Mouse (Mus musculus): ENCODE data around the gene Anxa5. TPM values are rescaled to one million over a fixed set of nuclear protein-coding genes. Genes with fewer than 3 reads are reported as not detected.
A peak's percentile ranks its signal among the peaks of the same experiment; 100 is the strongest.

Gene Anxa5
- polyA plus RNA-seq, 1 experiment from 2014 or later = 70.3 TPM

- Histone ChIP-seq H3K4me2 (no peak overlapping the region), H3K27me3 (peaks cover 4% of the 10 kb centered on the region; the same call in 1 of the 2 replicates), H3K27ac (replicated peaks) (no peak overlapping the region), H3K36me3 (no peaks in the 10 kb centered on the region), H3K9me3 (no peaks in the 10 kb centered on the region), H3K4me1 (replicated peaks) (no peaks in the 10 kb centered on the region; the same call in 1 of the 2 replicates), H3K9ac (no peak overlapping the region), H3K4me3 (no peak overlapping the region)
- ATAC-seq (ENCODE audit: low FRiP score, low read depth) = no peak
- 79% methylated on average over 6 of the region's 6 CpGs for WGBS
Observed at GRCm38 (mm10) chr3:36498224-36498623, 22.5 kb upstream of the Anxa5 start.

DNA sequence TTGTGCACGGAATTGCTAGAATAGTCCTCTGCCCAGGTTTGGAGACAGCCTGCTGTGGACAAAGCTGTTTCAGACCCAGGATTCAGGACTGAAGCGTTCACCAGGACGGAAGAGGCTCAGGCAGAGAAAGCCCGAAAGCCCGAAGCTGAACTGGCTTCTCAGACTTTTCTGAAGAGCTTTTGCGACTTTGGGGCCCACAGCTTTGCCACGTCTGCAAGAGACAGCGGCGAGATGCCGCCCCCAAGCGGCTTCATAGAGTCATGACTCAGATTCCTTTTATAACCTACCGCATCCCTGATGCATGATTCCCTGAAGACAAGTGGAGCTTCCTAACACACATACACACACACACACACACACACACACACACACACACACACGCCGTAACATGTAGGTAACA is 21.1 kb upstream of the Anxa5 start:
- ATAC-seq (ENCODE audit: low FRiP score, low read depth) = no peak
- peaks cover 4% of the 10 kb centered on the region; the same call in 1 of the 2 replicates for H3K27me3 ChIP-seq
- H3K4me3 ChIP-seq = no peak overlapping the region
- no peak overlapping the region for H3K27ac ChIP-seq (replicated peaks)
- H3K9me3 ChIP-seq = no peaks in the 10 kb centered on the region
- 22% methylated on average over 14 of the region's 14 CpGs for WGBS
- H3K4me1 ChIP-seq (replicated peaks) = no peaks in the 10 kb centered on the region; the same call in 1 of the 2 replicates
- no peak overlapping the region for H3K9ac ChIP-seq
- H3K36me3 ChIP-seq = no peaks in the 10 kb centered on the region
- H3K4me2 ChIP-seq = no peak overlapping the region

DNA sequence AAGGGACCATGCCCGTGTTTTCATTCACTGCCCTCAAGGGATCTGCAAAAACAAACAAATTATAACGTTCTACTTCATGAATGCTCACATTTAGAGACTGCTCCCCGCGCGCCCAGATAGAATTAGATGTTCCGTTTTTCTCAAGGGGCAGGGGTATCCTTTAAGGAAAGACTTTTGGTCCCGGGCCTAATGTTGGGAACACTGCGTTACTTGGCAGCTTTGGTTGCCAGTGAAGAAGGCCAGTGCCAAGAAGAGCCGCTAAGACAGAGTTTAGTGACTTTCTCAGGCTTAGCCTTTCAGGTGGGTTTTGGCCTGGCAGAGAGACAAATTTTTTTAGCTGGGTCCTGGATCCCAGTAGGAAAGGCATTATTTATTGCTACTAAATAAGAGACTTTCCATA is 20.6 kb upstream of the Anxa5 start:
- 84% methylated on average over 9 of the region's 9 CpGs for WGBS
- H3K9ac ChIP-seq = no peak overlapping the region
- H3K27me3 ChIP-seq = peaks cover 4% of the 10 kb centered on the region; the same call in 1 of the 2 replicates
- H3K4me3 ChIP-seq = no peak overlapping the region
- no peak for ATAC-seq (ENCODE audit: low FRiP score, low read depth)
- no peaks in the 10 kb centered on the region; the same call in 1 of the 2 replicates for H3K4me1 ChIP-seq (replicated peaks)
- no peaks in the 10 kb centered on the region for H3K36me3 ChIP-seq
- no peaks in the 10 kb centered on the region for H3K9me3 ChIP-seq
- H3K27ac ChIP-seq (replicated peaks) = no peak overlapping the region
- H3K4me2 ChIP-seq = no peak overlapping the region

DNA sequence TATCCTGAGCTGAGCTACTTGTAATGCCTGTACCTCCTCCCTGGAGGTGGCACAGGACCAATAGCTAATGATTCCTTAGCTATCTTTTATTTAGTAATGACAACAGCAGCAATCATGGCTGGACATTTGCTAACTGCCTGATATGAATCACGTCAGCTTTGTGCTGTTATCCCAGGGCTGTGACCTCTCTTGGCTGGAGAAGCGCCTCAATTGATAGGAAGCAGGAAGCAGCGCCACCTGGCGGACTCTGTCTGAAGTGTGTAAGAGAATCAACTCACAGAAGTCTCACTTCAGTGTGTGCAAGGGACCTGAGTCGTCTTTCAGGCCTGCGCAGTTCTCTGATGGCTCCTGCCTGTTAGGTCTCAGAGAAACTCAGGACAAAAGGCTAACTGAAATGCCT is 19.7 kb upstream of the Anxa5 start:
- no peak overlapping the region for H3K27ac ChIP-seq (replicated peaks)
- WGBS = 8% methylated on average over 6 of the region's 6 CpGs
- no peak overlapping the region for H3K4me2 ChIP-seq
- no peak overlapping the region for H3K4me3 ChIP-seq
- H3K36me3 ChIP-seq = no peaks in the 10 kb centered on the region
- ATAC-seq (ENCODE audit: low FRiP score, low read depth) = peak; percentile 63
- H3K9me3 ChIP-seq = no peaks in the 10 kb centered on the region
- H3K4me1 ChIP-seq (replicated peaks) = no peaks in the 10 kb centered on the region; the same call in 1 of the 2 replicates
- peaks cover 4% of the 10 kb centered on the region; the same call in 1 of the 2 replicates for H3K27me3 ChIP-seq
- no peak overlapping the region for H3K9ac ChIP-seq

DNA sequence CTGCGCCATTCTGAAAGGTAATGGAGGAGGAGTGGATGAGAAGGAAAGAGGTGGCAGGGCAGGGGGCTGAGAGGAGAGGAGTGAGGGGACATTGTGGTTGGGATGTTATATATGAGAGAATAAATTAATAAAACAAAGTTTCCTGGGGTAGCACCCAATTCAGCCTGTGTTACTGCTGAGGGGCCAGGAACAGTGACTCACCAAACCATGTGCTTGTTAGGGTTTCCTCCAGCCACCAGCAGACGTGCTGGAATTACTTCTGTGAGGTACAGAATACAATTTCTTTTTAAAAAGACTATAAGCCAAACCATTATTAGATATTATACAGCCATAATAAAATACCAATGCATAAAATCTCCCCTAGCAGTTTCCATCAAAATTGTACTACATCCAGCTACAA is 18.9 kb upstream of the Anxa5 start:
- no peaks in the 10 kb centered on the region; the same call in 1 of the 2 replicates for H3K4me1 ChIP-seq (replicated peaks)
- no peak overlapping the region for H3K4me3 ChIP-seq
- H3K4me2 ChIP-seq = no peak overlapping the region
- ATAC-seq (ENCODE audit: low FRiP score, low read depth) = no peak
- H3K27me3 ChIP-seq = peaks cover 4% of the 10 kb centered on the region; the same call in 1 of the 2 replicates
- H3K36me3 ChIP-seq = no peaks in the 10 kb centered on the region
- H3K9ac ChIP-seq = no peak overlapping the region
- 82% methylated on average over 2 of the region's 2 CpGs for WGBS
- H3K9me3 ChIP-seq = no peaks in the 10 kb centered on the region
- H3K27ac ChIP-seq (replicated peaks) = no peak overlapping the region

- no peaks in the 10 kb centered on the region for H3K9me3 ChIP-seq
- H3K4me3 ChIP-seq = no peak overlapping the region
- no peaks in the 10 kb centered on the region; the same call in 1 of the 2 replicates for H3K4me1 ChIP-seq (replicated peaks)
- H3K27ac ChIP-seq (replicated peaks) = no peak overlapping the region
- no peak overlapping the region for H3K4me2 ChIP-seq
- no peaks in the 10 kb centered on the region for H3K36me3 ChIP-seq
- peaks cover 4% of the 10 kb centered on the region; the same call in 1 of the 2 replicates for H3K27me3 ChIP-seq
- H3K9ac ChIP-seq = no peak overlapping the region
- ATAC-seq (ENCODE audit: low FRiP score, low read depth) = peak; percentile 57; the same call in 1 of the 2 replicates
- WGBS = 51% methylated on average over 6 of the region's 6 CpGs
Observed at GRCm38 (mm10) chr3:36493641-36494283, 18.1 kb upstream of the Anxa5 start.

- H3K36me3 ChIP-seq = no peaks in the 10 kb centered on the region
- no peak for ATAC-seq (ENCODE audit: low FRiP score, low read depth)
- H3K4me1 ChIP-seq (replicated peaks) = no peaks in the 10 kb centered on the region; the same call in 1 of the 2 replicates
- no peak overlapping the region for H3K9ac ChIP-seq
- 86% methylated on average over 9 of the region's 9 CpGs for WGBS
- peaks cover 4% of the 10 kb centered on the region; the same call in 1 of the 2 replicates for H3K27me3 ChIP-seq
- H3K4me2 ChIP-seq = no peak overlapping the region
- no peak overlapping the region for H3K4me3 ChIP-seq
- no peak overlapping the region for H3K27ac ChIP-seq (replicated peaks)
- no peaks in the 10 kb centered on the region for H3K9me3 ChIP-seq
Observed at GRCm38 (mm10) chr3:36492716-36493391, 17.2 kb upstream of the Anxa5 start.

DNA sequence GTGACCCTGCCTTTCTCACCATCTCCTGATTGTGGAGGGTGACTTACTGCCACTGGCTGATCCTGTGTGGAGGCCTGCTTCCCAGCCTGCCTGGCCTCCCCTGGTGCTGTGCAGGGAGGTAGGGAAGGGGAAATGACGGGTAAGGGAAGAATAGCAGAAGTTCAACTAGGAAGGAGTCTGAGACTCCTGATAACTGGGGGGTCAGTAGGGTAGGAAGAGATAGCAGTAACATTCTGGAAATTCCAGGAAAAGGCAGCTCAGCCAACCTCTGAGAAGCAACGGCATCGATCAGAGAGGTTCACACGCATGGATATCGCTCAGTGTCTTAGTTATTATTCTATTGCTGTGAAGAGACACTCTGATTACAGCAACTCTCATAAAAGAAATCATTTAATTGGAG is 15.8 kb upstream of the Anxa5 start:
- Histone ChIP-seq H3K4me2 (no peak overlapping the region), H3K27me3 (peaks cover 4% of the 10 kb centered on the region; the same call in 1 of the 2 replicates), H3K4me3 (no peak overlapping the region), H3K27ac (replicated peaks) (no peak overlapping the region), H3K36me3 (no peaks in the 10 kb centered on the region), H3K9me3 (no peaks in the 10 kb centered on the region), H3K4me1 (replicated peaks) (no peaks in the 10 kb centered on the region; the same call in 1 of the 2 replicates), H3K9ac (no peak overlapping the region)
- WGBS = 95% methylated on average over 5 of the region's 5 CpGs
- ATAC-seq (ENCODE audit: low FRiP score, low read depth) = no peak

DNA sequence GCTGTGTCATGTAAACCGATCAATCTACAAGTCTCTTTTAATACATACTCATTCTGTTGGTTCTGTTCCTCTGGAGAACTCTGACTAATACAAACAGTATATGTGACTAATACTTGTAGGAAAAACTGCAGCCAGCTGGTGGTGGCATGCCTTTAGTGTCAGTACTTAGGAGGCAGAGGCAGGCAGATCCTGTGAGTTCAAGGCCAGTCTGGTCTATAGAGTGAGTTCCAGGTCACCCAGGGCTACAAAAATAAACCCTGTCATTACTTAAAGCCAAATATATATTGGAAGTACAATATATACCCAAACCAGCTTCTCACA is 13.9 kb upstream of the Anxa5 start:
- no peaks in the 10 kb centered on the region for H3K9me3 ChIP-seq
- no peak for ATAC-seq (ENCODE audit: low FRiP score, low read depth)
- no peak overlapping the region for H3K4me2 ChIP-seq
- no peak overlapping the region for H3K9ac ChIP-seq
- no peaks in the 10 kb centered on the region for H3K27me3 ChIP-seq
- H3K4me1 ChIP-seq (replicated peaks) = no peaks in the 10 kb centered on the region; the same call in 1 of the 2 replicates
- H3K27ac ChIP-seq (replicated peaks) = no peak overlapping the region
- no peak overlapping the region for H3K4me3 ChIP-seq
- no peaks in the 10 kb centered on the region for H3K36me3 ChIP-seq
- WGBS = 100% methylated on average over 1 of the region's 1 CpGs

DNA sequence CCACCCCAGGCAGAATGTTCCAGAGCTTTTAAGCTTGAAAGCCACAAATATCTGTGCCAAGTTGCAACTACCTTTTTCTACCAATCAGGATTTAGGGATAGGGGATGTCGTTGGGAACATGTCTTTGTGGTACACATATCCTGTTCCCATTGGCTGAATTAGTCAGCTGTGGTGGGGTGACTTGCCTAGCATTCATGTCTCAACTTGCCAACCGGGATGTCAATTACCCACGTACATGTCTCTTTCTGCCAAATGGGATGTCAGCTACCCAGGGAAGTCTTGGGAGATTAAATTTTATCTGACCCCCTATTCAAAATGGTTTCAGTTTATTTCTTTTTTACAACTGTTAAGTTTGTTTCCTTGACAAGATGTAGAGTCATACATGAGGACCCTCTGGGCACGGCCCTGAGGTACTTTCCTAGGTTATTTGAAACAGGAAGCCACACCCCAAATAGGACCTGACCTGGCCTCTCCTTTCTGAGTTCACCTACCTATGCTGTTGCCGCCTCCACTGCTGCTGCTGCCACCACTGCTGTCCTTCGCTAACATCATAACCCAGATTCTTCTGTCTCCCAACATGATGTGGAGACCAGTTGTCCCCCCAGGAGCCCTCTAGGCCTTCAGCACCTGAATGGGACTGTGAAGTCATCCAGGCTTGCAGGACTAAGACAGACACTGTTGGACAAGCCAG is 13.3 kb upstream of the Anxa5 start:
- H3K9me3 ChIP-seq = no peaks in the 10 kb centered on the region
- no peaks in the 10 kb centered on the region for H3K27me3 ChIP-seq
- no peak overlapping the region for H3K27ac ChIP-seq (replicated peaks)
- no peaks in the 10 kb centered on the region; the same call in 1 of the 2 replicates for H3K4me1 ChIP-seq (replicated peaks)
- no peak overlapping the region for H3K9ac ChIP-seq
- WGBS = 90% methylated on average over 6 of the region's 6 CpGs
- H3K4me3 ChIP-seq = no peak overlapping the region
- H3K4me2 ChIP-seq = no peak overlapping the region
- H3K36me3 ChIP-seq = no peaks in the 10 kb centered on the region
- ATAC-seq (ENCODE audit: low FRiP score, low read depth) = no peak

GRCm38 (mm10) chr3:36488367-36488766 is 12.7 kb upstream of the Anxa5 start:
- Histone ChIP-seq H3K4me2 (no peak overlapping the region), H3K27ac (replicated peaks) (no peak overlapping the region), H3K9me3 (no peaks in the 10 kb centered on the region), H3K4me3 (no peak overlapping the region), H3K36me3 (no peaks in the 10 kb centered on the region), H3K27me3 (no peaks in the 10 kb centered on the region), H3K4me1 (replicated peaks) (no peaks in the 10 kb centered on the region), H3K9ac (no peak overlapping the region)
- 33% methylated on average over 1 of the region's 1 CpGs for WGBS
- ATAC-seq (ENCODE audit: low FRiP score, low read depth) = no peak

DNA sequence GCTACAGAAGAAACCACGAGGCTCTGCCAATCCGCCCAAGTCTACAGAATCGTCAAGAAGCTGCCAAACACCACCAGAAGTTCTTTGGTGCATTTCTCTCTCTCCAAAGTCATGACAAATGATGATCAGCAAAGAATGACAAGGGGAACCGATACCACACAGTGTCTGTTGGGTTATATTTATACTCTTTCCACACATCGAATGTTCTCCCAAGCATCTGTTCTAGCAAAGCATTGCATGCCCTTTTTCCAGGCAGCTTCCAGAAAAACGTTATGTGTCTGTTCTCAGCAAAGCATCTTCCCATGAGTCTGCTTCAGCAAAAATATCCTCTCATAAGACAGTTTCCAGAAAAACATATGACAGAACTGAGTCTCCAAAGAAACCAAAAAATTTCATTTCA is 11.2 kb upstream of the Anxa5 start:
- Histone ChIP-seq H3K27me3 (no peaks in the 10 kb centered on the region), H3K9me3 (no peaks in the 10 kb centered on the region), H3K4me3 (no peak overlapping the region), H3K4me1 (replicated peaks) (peaks cover 2% of the 10 kb centered on the region), H3K27ac (replicated peaks) (no peak overlapping the region), H3K36me3 (no peaks in the 10 kb centered on the region), H3K4me2 (no peak overlapping the region), H3K9ac (no peak overlapping the region)
- WGBS = 90% methylated on average over 6 of the region's 6 CpGs
- no peak for ATAC-seq (ENCODE audit: low FRiP score, low read depth)
